Mouse (Mus musculus): ENCODE data around the gene Ppm1h. TPM values are rescaled to one million over a fixed set of nuclear protein-coding genes. Genes with fewer than 3 reads are reported as not detected.

The Ppm1h gene
- polyA plus RNA-seq, 1 experiment from 2014 or later, result 6.5 TPM

DNA sequence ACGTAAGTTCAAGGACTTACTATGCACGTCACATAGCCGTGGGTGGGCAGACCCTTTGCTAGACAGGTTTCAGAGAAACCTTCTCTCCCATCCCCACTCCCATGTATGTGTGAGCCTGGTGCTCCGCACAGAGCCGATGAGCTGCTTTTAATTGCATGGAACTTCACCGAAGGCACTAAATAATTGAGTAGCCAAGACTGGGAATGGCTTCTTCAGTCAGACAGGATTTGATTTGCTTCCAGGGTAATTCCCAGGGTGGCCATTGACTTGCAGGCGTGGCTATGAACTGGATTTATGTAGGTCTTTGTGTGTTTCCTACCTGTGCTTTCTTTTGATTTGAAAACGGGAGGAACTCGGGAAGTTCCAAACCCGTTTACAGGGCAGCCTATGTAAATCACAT, 202.9 kb downstream of the Ppm1h start:
- no peaks in the 10 kb centered on the region for H3K9me3 ChIP-seq (replicated peaks)
- no peaks in the 10 kb centered on the region for H3K36me3 ChIP-seq (ENCODE audit: poor library complexity, severe bottlenecking)
- no peak for ATAC-seq
- WGBS, result 89% methylated on average over 10 of the region's 10 CpGs
- H3K27ac ChIP-seq, result no peak overlapping the region
- H3K4me3 ChIP-seq, result no peak overlapping the region
- H3K27me3 ChIP-seq, result no peaks in the 10 kb centered on the region
- H3K4me2 ChIP-seq, result no peak overlapping the region
- H3K4me1 ChIP-seq, result peaks cover 27% of the 10 kb centered on the region
- H3K9ac ChIP-seq, result no peak overlapping the region

GRCm38 (mm10) chr10:122882614-122883013, 204.1 kb downstream of the Ppm1h start:
- H3K4me2 ChIP-seq, result no peak overlapping the region
- ATAC-seq, result no peak
- WGBS, result 85% methylated on average over 4 of the region's 4 CpGs
- no peaks in the 10 kb centered on the region for H3K36me3 ChIP-seq (ENCODE audit: poor library complexity, severe bottlenecking)
- H3K9me3 ChIP-seq (replicated peaks), result no peaks in the 10 kb centered on the region
- no peaks in the 10 kb centered on the region for H3K27me3 ChIP-seq
- no peak overlapping the region for H3K4me3 ChIP-seq
- H3K9ac ChIP-seq, result no peak overlapping the region
- peak overlapping the region; percentile 65 for H3K27ac ChIP-seq
- peaks cover 39% of the 10 kb centered on the region for H3K4me1 ChIP-seq

GRCm38 (mm10) chr10:122883823-122884743, 205.5 kb downstream of the Ppm1h start:
- H3K27ac ChIP-seq, result peak overlapping the region; percentile 98
- no peak overlapping the region for H3K4me3 ChIP-seq
- no peaks in the 10 kb centered on the region for H3K27me3 ChIP-seq
- 6% methylated on average over 15 of the region's 15 CpGs for WGBS
- no peaks in the 10 kb centered on the region for H3K36me3 ChIP-seq (ENCODE audit: poor library complexity, severe bottlenecking)
- H3K9me3 ChIP-seq (replicated peaks), result no peaks in the 10 kb centered on the region
- H3K4me1 ChIP-seq, result peaks cover 54% of the 10 kb centered on the region
- ATAC-seq, result peak; percentile 75
- H3K4me2 ChIP-seq, result peak overlapping the region; percentile 47
- H3K9ac ChIP-seq, result peak overlapping the region; percentile 65

GRCm38 (mm10) chr10:122885301-122885700, 206.7 kb downstream of the Ppm1h start:
- H3K4me3 ChIP-seq, result no peak overlapping the region
- peaks cover 60% of the 10 kb centered on the region for H3K4me1 ChIP-seq
- peak overlapping the region; percentile 98 for H3K27ac ChIP-seq
- ATAC-seq, result no peak
- H3K36me3 ChIP-seq (ENCODE audit: poor library complexity, severe bottlenecking), result no peaks in the 10 kb centered on the region
- no peaks in the 10 kb centered on the region for H3K9me3 ChIP-seq (replicated peaks)
- no peaks in the 10 kb centered on the region for H3K27me3 ChIP-seq
- no peak overlapping the region for H3K9ac ChIP-seq
- no peak overlapping the region for H3K4me2 ChIP-seq
- WGBS, result 72% methylated on average over 5 of the region's 5 CpGs

DNA sequence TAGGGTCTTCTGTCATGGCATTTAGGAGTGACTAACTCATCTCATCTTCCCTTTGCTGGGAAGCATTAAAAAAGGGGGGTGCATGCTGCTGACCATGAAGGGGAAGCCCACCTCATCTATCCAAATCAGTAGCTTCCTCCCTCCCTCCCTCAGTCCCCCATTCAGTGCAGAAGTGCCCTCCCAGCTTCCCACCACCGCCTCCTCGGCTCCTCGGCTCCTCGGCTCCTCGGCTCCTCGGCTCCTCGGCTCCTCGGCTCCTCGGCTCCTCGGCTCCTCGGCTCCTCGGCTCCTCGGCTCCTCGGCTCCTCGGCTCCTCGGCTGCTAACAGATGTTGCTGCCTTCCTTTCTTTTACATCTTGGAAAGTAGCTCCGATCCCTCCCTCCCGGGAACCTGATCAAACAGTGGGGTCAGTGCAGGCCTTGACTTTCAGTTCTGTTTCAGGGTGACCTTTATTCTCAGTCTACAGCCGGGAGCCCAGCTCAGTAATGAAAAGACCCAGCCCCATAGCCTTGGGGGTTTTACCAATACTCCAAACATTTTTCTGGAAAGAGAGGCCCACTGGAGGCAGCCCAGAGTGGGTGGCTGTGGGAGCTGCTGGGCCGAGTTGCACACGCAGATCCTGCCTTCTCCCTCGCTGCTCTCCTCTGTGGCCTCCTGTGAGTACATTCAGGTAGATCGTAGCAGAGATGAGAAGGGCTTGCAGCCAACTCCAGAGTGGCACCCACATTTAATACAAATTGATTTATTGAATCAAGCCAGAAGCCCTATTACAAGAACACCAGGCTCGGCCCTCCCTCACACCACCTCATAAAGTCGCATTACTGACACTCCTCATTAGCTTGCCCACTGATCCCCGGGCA, 207.7 kb downstream of the Ppm1h start:
- peak; percentile 44 for ATAC-seq
- H3K4me3 ChIP-seq, result peak overlapping the region; percentile 19; the same call in 1 of the 2 replicates
- peak overlapping the region; percentile 55 for H3K4me2 ChIP-seq
- peaks cover 65% of the 10 kb centered on the region for H3K4me1 ChIP-seq
- peak overlapping the region; percentile 95 for H3K27ac ChIP-seq
- no peaks in the 10 kb centered on the region for H3K27me3 ChIP-seq
- no peaks in the 10 kb centered on the region for H3K9me3 ChIP-seq (replicated peaks)
- peak overlapping the region; percentile 60 for H3K9ac ChIP-seq
- WGBS, result 2% methylated on average over 21 of the region's 26 CpGs
- no peaks in the 10 kb centered on the region for H3K36me3 ChIP-seq (ENCODE audit: poor library complexity, severe bottlenecking)

DNA sequence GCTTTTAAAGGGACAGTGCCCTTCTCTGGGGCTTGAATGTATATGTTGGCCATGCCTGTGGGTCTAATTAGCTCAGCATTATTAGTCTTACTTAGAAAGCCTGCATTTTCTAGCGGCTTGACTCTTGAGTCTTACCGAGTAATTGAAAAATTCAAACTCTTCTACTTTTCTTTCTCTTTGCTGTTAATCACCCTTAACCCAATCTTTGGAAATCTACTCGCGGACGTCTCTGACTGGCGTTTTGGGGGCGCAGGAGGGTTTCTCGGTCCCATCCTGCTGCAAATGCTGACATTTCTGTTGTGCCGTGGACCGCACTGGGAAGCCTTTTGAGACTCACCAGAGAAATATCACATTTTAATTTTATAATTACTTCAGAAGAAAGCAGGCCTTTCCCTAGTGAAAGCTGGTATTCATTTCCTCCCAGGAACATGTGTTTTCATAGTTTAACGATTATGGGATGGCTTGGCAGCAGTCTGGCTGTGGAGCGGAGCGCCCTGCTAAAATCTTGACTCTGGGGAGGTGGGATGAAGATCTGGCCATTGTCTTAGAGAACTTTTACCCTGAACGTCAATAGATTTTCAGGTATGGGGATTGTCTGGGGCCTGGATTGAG, 208.5 kb downstream of the Ppm1h start:
- peak overlapping the region; percentile 95 for H3K27ac ChIP-seq
- H3K36me3 ChIP-seq (ENCODE audit: poor library complexity, severe bottlenecking), result no peaks in the 10 kb centered on the region
- 10% methylated on average over 14 of the region's 14 CpGs for WGBS
- no peak overlapping the region for H3K4me3 ChIP-seq
- peaks cover 65% of the 10 kb centered on the region for H3K4me1 ChIP-seq
- H3K9ac ChIP-seq, result peak overlapping the region; percentile 60
- ATAC-seq, result no peak
- peak overlapping the region; percentile 55 for H3K4me2 ChIP-seq
- no peaks in the 10 kb centered on the region for H3K27me3 ChIP-seq
- no peaks in the 10 kb centered on the region for H3K9me3 ChIP-seq (replicated peaks)

DNA sequence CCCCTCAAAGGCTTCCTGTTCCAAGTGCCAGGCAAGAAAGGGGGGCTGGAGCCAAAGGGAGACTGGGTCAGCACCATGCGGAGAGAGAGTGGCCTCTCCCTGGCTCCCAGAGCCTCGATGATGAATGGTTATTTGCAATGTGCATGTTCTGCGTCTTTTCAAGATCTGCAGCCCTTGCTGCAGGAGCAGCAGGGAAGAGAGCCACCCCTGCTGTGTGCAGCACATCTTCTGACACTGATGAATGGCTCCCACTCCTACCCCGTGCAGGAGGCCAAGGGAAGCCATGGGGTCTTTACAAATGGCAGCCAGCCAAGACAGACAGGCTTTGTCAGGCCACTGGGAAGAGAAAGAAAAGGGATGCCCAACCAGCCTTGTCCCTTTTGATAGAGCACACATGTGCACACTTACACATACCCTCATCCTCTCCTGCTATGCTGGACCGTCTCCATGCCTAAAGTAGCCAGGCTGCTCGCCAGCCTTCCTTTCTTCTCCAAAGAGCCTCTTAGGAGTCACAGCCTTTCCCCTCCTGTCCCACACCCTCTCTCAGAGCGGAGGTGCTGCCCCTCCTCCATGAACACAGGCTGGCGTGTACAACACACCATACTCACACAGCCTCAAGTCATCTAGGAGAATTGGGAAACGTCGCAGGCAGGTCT, 209.1 kb downstream of the Ppm1h start:
- Histone ChIP-seq H3K27ac (peak overlapping the region; percentile 95), H3K9ac (peak overlapping the region; percentile 60), H3K4me1 (peaks cover 65% of the 10 kb centered on the region), H3K9me3 (replicated peaks) (no peaks in the 10 kb centered on the region), H3K4me3 (no peak overlapping the region), H3K27me3 (no peaks in the 10 kb centered on the region), H3K36me3 (ENCODE audit: poor library complexity, severe bottlenecking) (no peaks in the 10 kb centered on the region), H3K4me2 (peak overlapping the region; percentile 55)
- ATAC-seq, result peak; percentile 10
- WGBS, result 18% methylated on average over 10 of the region's 10 CpGs

DNA sequence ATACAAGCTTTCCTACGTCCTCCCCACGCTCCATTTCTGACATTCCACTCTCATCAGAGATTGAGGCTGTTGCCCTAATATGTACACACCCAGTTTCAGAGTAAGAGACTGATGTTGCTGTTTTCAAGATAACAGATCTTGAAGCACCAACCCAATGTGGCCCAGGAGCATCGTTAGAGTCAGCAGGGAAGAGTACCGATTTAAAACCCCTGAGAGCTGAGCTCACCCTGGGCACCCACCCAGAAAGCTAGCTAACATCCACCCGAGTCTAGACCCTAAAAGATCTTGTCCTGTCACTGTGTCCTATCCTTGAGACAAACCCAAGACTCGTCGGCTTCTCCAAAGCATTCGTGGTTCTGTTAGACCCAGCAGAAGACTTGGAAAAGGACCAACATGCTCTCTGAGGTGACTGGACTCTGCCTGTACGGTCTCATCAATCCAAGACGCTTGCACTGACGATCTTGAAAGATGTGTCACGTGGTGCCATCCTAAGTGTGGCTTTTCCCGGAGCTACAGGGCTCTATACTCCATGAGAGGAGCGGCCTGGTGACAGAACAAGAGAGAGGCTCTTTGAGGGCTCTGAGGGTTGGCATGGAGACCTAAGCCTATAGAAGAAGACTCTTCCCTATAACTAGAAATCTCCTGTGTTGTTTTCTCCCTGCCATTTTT, 212.3 kb downstream of the Ppm1h start:
- Histone ChIP-seq H3K9ac (no peak overlapping the region), H3K4me2 (no peak overlapping the region), H3K36me3 (ENCODE audit: poor library complexity, severe bottlenecking) (no peaks in the 10 kb centered on the region), H3K9me3 (replicated peaks) (no peaks in the 10 kb centered on the region), H3K4me1 (peaks cover 48% of the 10 kb centered on the region), H3K4me3 (no peak overlapping the region), H3K27me3 (no peaks in the 10 kb centered on the region), H3K27ac (no peak overlapping the region)
- 83% methylated on average over 14 of the region's 14 CpGs for WGBS
- ATAC-seq, result no peak

DNA sequence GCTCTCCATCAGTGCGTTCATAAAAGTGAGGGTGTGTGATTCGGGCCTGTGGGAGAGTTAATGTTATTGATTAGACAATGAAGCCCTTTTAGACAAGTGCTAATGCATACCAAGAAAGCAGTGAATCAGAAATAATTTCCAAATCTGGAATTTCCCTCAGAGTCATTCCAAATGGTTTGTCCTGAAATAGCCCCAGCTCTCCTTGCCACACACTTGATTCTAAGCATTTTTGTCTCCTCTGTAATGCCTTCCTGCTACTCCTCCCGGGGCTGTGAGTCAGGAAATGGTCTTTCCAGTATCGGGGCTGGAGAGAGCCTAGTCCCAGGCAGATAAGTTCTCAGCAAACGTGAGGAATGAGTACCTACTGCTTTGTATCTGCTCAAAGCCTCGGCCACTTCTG, 212.9 kb downstream of the Ppm1h start:
- Histone ChIP-seq H3K36me3 (ENCODE audit: poor library complexity, severe bottlenecking) (no peaks in the 10 kb centered on the region), H3K27ac (no peak overlapping the region), H3K4me3 (no peak overlapping the region), H3K4me2 (no peak overlapping the region), H3K4me1 (peaks cover 46% of the 10 kb centered on the region), H3K9me3 (replicated peaks) (no peaks in the 10 kb centered on the region), H3K9ac (no peak overlapping the region), H3K27me3 (no peaks in the 10 kb centered on the region)
- WGBS, result 70% methylated on average over 6 of the region's 6 CpGs
- no peak for ATAC-seq

GRCm38 (mm10) chr10:122894555-122895069, 216.1 kb downstream of the Ppm1h start:
- WGBS, result 66% methylated on average over 12 of the region's 12 CpGs
- Histone ChIP-seq H3K4me3 (no peak overlapping the region), H3K9ac (no peak overlapping the region), H3K36me3 (ENCODE audit: poor library complexity, severe bottlenecking) (no peaks in the 10 kb centered on the region), H3K4me2 (no peak overlapping the region), H3K27ac (peak overlapping the region; percentile 6; the same call in 1 of the 2 replicates), H3K9me3 (replicated peaks) (no peaks in the 10 kb centered on the region), H3K4me1 (peaks cover 18% of the 10 kb centered on the region; the same call in 1 of the 2 replicates), H3K27me3 (no peaks in the 10 kb centered on the region)
- peak; percentile 67 for ATAC-seq
